Mouse (Mus musculus) kidney, postnatal 14 days (tissue): ENCODE measurements at regions not wholly inside any gene's neighbourhood (a gene's known extent, or its start where the extent isn't known, plus 50 kb on each side); places are given as distances from the start of the nearest gene placed in this dataset.

Experiments
- DNase-seq: peaks from one replicate; pipeline ENCODE4 v3.0.0; 2022; ENCODE audit warnings: mixed read lengths

DNA sequence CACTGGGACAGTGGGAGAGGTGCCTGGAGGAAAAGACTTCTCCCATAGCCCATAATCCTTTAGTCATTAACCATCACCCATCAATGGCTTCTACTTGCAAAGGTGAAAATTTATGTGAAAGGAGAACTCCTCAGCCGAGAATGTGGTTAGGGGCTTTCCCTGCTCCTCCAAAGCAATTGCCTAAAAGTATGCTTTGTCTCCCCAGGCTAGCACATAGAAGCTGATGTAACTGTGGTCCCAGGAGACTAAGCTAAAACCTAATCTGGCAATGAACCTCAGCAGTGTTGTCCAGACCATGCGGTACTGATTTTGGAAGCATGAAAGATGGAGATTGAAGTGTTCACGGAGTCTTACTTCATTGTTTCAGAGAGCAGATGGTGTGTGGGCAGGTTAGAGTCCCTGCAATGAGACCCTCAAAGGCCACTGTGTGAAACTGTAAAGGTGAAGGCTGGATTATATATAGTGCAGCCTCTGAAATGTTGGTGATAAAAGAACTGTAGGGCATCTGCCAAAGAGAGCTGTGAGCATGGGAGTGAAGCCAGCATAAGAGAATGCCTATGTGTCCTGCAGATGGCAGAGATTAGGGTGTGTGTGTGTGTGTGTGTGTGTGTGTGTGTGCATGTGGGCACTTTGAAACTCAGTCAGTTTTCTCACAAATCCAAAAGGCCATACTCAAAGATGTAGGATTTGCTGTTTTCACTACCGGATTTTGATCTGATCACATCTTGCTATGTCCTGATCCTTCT lies 289.6 kb upstream of the Fermt1 start:
- DNase-seq: no peak

DNA sequence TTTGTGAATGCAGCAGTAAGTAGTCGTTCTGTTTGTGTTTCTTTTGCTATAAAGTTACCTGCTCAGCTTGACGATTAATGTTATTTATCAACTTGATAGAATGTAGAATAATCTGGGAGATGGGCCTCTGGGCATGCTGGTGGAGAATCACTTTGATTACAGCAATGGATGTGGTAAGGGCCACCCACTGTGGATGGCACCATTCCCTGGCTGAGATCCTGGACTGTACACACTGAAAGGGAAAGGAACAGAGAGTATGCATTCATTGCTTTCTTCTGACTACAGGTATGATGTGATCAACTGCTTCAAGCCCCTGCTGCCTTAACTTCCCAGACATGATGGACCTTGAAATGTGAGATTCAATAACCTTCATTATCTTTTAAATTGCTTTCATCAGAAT lies 299.8 kb upstream of the Bmp2 start:
- DNase-seq: no peak

DNA sequence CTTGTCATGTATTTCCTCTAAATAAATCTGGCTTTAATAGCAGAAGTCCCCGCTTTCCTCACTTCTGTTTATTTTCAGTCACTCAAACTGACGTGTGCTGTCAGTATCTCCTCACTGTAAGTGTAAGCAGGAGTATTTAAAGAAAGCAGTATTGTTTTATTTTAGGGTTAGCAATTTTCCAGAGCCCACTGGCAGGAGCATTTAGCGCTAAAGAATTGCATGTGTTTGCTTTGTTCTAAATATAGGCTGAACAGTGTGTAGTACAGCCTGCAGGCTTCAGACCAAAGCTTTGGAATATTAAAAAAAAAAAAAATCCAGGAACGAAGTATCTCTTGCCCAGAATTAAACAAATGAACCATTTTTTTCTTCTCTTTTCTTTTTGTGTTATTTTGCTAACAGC lies 277.5 kb upstream of the Bmp2 start:
- DNase-seq: no peak

DNA sequence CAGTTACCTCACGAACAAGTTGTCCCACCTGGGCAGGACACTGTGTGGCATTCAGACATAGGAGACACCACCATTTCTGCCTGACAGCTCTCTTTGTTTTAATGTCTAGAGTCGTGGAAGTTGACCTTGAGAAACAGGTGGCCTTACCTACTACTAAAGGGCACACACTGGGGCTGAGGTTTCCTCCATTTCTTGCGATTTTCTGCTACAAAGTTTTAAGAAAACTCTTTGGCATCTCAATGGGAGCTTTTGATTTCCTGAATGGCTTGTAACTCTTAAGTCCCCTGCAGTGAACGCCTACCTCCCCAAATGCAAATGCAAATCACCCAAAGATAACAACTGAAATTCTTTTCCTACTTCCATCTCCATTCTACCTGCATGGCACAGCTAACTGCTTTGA lies 273.4 kb upstream of the Bmp2 start:
- no peak for DNase-seq

DNA sequence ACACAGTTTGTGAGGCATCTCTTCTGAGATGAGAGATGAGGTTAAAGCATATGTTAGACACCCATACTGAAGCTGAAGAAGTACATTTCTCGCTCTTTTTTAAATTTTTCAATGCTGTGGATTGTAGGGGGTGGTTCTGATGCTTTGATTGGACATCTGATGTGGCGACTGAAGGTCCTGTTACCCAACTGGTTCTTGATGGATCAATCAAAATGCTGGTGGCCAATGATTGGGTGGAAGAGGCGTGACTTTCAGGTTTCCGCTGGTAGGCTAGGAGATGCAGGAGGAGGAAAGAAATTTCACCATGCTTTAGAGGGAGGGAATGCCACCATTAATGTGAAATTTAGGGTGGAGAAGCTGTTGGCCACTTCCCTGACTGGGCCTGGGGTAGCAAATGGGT lies 272.7 kb upstream of the Bmp2 start:
- DNase-seq: no peak

DNA sequence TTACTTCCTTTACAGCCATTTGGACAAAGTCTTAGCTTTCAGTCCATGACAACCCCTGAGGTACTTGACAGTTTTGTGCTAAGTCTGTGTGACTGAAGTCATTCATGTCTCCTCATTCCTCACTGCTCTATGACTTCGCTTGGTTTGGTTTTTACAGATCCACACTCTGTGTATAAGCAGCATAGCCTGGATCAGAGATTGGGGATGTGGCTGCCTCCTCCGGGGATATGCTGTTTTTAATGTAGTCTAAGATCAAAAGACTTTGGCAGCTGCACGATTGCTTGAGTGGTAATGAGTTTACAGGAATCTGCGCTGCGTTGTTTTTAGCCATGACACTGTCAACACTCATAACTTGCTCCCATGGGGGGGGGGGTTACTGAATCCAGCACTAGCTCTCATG lies 269.3 kb upstream of the Bmp2 start:
- no peak for DNase-seq

DNA sequence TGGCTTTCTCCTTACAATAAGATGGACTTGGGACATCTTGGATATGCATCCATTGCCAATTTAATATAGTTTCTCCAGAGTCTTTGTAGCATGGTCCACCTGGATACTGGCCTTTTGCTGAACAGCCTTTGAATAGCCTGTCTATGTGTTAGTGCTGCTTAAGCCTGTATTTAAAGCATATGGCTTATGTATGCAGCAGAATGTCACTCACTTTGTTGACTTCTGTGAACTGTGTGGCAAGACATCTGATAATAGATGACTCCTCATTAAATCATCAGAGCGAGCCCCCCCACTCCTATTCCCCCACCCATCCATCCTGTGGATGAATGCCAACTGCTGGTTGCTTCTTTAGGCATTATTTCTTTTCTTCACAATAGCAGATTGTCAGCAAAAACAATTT lies 268.2 kb upstream of the Bmp2 start:
- DNase-seq: no peak

DNA sequence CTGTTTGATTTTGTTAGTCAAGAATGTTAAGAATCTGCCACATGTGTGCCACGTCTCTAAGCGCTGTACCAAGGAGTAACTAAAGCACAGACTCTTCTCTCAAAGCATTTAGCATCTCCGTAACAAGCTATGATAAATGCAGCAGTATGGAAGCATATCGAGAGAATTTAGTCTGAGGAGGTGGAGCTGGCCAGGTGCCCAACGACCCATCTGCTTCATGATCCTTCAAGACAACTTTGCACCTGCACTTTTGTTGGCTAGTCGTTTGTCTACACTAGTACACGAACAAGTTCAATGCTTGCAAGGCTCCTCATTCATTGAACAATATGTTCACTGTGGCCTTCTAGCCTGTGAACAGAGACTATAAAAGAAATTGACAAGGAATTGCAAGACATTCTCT lies 257.8 kb upstream of the Bmp2 start:
- no peak for DNase-seq

DNA sequence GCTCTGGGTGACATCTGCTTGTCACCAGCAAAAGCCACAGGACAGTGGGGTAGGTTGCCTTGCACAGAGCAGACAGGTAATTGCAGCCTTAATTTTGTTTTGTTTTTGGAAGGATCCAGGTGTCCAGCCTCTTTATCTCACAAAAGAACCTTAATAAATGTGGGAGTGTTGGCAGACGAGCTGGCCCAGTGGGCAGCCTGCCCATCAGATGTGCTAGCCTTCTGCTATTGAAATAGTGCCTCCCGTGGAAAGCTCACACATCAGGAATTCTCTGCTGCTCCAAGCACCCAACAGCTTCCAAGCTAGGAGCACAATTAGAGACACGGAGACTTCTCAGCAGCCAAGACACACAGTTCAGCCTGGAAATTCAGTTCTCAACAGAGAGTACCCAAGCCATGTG lies 246.0 kb upstream of the Bmp2 start:
- DNase-seq: no peak

DNA sequence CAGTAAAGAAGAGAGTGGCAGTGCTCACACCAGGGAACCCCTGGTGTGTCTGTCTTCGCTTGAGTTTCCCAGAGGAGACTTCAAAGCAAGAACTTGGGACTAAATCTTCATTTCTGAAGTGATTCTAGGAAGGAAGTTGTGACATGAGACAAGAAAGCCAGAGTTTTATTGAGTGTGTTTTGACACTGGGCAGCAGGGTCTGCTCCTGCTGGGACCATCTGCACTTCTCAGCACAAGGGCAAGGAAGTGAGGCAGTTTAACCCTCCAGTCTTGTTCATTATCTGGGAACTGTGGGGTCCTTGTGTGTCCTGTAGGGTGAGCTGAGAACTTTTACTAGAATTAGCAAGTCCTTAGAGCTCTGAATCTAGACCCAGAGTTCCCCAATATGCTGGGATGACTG lies 241.0 kb upstream of the Bmp2 start:
- DNase-seq: no peak

DNA sequence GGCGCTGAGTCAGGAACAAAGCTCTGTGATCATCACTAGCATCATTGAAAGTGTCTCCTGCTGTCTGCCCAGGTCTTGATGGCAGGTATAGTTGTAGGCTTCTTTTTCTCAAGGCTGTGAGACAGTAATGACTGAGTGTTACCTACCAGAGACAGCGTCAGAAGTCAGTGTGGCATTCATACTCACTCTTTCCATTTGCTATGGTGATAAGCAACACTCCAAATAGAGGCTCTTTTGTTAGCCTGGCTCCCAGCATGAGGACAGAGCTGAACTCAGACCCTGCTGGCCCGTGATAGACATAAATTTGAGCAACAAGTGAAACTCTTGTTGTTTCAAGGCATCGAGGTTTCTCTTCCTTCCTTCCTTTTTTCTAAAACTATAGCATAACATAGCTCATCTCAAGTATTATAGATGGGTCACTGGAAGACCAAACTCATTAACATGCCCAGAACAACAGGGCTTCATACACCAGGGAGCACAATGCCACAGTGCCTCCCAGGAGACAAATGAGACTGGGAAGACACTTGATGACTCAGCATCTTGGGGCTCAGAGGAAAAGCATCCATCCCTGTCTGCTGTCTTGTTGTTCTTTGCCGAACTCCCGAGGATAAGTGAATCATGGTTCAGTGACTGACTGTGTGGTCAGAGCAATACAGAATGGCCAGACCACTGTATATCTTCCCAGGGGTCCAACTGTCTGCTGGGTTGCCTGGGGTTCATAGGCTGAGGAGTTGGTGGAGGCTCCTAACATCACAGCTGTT lies 225.5 kb upstream of the Bmp2 start:
- DNase-seq: no peak

DNA sequence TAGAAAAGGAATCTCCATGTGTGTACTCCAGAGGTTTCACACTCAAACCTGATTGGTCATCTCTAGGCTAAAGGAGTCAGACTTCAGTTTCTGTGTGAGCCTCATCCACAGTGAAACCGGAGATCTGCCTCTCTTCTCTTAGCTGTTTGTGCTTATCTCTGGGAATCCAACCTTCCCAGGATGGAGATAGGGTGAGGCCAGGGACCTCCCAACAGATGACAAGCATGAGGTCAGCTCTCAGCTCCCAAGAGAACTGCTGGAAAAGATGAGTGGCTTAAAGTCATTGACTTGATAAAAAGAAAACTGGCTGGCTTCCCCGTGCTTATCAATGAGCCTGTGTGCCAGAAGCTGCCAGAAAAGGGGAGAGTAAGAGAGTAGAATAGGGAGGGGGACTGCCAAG lies 224.3 kb upstream of the Bmp2 start:
- DNase-seq: no peak

DNA sequence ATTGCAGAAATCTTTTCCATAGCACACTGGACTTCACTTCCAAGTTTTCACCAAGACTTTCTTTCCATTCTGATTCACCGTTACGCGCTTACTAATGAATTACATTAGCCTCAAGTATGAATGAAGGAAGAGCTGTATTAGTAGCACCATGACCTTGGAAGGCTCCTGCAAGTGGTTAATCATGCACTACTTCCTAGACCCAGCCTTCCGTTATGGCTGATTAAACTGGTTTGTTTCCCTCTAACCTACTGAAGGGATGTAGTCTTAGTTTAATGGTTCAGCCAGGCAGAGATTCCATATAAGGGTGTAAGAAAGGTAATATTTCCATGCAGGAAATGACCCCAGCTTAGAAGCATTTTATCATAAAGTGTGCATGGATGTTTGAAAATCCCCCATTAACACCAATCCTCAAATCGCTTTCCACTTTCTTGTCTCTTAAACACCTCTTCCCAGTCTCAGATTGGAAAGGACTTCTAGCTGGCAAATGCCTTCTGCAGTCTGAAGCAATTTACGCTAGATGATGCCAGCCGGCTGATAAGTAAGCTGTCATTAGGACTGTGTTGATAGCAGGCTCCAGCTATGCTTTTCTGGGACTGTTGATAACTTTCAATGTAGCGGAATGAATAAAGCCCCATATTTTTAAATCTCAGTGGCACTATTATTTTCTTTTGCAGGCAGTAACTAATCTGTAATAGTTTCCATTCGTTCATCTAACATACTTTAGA lies 215.6 kb upstream of the Bmp2 start:
- no peak for DNase-seq

DNA sequence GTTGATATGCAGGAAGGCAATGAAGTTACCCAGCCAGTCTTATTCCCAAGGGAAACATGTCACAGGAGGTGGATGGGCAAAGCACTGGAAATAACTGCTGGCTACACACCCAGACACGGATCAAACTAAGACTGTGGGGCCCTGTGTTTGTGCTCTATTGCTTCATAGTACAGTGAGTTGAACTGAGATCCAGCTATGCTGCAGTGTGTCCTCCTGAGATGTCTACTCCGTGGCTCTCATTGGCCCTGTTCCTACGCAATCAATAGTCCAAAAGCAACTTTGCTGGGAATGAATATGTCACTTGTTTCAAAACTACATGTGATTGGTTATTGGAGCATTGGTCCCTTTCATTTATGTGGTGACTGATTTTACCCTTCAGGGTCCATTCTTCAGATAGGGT lies 213.8 kb upstream of the Bmp2 start:
- no peak for DNase-seq

DNA sequence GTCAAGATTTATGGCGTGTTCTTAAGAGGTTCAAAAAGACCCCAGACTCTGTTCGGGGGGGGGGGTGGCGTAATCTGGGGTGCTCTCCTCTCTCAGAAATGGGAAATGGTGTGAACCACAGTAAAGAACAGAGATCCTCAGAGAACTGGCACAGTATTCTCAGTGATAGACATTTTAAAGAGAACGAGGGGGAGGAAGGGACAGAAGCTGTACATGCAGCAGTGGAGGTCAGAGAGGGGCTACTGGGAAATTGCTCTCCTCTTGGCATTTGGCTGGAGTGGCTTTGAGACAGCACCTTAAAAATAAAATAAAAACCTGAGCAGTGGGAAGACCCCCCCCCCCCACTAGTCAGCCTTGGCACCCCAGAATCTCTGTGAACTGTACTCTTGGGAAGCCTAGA lies 210.6 kb upstream of the Bmp2 start:
- no peak for DNase-seq

DNA sequence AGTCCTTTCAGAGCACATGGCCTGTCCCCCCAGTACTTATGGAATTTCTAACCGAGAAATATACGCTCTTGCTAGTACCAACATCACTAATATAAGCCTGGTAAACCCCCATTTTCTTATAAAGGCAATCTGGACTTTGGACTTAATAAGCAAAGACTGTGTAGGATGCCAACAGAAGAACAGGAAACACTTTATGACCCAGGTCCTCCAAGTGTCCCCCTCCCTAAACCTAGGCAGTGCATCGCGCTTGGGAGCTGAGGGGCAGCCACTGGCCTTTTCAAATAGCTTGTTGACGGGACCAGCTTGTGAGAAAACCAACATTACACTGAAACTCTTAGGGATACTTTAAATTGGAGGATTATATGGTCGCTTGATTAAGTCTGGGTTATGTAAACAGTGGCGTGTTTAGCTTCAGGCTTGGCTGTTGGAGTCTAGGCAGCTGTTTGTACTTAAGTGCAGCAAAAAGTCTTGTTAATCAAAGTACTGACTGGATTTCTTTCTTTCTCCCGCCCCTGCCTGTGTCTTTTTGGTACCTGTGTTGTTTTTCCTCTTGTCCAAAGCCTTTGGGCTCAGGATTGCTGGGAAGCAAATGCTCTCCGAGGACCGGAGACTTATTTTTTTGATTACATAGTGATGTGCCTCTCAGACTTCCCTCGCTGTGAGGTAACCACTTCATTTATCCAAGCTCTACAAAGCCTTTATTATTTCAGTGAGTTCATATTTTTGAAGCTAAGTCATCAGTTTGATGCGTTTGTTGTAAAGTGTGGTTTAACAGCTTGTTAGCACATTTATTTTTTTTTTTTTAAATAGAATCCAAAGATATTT lies 205.8 kb upstream of the Bmp2 start:
- DNase-seq: no peak

DNA sequence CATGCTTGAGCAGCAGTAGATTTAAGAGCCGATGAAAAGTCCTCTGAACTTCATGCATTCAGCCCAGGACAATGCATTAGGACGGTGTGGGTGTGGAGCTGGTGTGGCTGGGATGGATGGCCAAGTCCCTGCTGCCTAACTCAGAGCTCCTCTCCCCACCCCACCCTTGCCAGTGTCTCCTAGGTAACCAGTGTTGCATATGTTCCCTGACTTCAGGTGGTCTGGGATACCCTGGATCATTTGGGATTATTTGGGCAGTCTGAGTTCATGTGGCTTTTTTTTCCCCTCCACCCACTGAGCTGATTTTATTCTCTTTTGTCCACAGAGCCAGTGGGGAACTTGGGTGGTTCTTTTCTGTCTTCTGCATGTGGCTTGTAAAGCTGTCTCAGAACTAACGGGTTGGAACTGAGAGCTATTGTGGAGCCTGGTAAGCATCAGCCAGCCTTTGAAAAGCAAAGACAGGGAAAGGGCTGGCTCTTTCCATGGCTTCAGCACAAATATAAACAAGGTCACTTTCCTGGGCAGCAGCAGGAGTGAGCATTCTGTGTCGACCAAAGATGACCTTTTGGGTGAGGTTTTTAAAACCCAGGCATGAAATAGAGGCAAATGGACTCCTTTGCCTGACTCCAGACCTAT lies 205.1 kb upstream of the Bmp2 start:
- DNase-seq: no peak

DNA sequence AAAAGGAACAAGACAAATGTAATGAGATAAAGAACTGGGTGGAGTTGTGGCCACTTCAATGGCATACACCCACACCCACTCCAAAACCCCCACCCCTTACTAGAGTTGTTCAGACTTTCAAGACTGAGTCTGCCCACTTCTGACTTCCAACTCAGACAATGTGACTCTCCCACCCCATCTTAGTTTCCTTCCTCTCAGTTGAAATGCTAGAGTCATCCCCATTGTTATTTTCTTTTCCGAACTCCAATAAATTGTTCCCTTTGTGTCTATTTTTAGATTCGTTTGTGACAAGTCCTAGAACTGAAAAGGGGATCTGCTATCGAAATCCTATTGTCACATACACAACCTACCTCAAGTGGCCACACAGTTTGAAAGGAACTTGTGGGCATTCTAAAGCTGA lies 200.7 kb upstream of the Bmp2 start:
- no peak for DNase-seq

DNA sequence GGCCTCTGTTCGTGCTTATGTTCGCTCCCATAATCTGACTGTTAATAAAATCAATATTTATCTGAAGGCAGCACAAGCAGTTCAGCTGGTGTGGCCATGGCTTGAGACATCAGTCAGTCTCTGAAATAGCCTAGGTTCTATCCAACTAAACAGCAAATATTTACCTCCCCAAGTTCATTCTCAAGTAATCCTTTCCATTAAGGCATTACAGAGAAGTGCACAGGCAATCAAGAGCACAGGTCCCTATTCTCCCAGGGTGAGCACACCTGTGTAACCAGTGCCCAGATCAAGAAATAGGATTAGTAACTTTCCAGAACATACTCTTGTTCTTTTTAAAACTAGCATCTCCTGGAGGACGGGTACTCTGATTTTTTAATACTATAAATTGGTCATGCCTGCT lies 199.2 kb upstream of the Bmp2 start:
- DNase-seq: no peak

DNA sequence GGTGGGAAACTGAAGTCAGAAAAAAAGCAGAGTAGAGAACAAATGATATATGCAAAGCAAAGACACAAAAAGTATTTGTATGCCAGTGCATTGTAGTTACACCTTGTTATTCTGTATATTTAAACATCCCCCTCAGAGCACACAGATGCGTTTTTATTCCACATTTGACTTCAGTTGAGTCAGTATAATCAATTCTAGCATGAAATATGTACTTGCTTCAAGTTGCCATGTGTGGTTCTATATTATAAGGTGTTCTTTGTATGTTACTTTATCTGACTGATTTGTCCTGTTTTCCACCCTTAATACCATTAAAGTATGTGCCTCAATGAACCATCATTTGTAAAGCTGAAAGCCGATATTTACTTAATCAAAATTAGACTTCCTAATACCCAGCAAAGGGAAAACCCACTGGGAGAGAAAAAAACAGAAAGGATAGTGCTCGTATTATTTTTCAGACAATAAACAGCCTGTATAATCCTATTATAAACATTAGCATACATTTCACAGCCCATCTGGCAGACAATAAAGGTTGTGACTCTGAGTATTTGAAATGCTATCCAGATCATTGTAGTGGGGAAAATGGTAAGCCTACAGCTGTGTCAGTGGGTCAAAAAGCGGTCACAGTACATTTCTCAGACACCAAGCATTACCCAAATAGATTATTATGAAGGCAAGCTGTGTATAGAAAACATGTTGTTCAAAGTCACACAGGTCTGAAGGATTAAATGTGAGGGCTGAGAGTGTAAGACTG lies 189.1 kb upstream of the Bmp2 start:
- DNase-seq: no peak

DNA sequence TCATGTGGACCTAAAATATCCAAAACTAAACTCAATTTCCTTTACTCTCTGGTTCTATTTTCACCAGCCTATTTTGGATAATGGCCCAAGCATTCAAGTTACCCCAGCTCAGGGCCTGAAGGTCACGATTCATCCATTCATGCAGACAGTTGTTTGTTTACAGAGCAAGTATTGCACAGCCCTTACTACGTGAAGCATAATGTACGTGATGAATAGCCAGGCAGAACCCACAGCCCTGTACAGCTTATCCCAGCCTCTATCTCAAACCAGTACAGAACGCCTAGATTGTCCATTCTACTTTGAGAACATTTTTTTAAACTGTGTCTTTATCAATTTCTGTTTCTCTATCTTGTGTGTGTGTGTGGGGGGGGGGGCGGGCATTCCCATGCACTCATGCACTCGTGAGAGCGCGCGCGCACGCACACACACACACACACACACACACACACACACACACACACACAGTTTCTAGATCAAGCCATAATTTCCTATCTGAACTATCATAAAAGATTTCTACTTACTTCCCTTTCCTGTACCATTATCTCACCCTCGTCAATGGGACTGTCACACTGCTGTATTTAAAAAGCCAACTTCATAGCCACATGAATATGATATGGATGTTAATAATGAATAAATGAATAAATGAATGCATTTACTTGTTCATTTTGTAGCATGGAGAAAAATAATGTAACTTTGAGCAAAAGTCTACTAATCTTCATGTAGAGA lies 180.3 kb upstream of the Bmp2 start:
- no peak for DNase-seq
